Mouse (Mus musculus) erythroid progenitor cell, adult 5-6 weeks (primary cell): ENCODE data around the gene Ppp2r5a. TPM values are rescaled to one million over a fixed set of nuclear protein-coding genes. Genes with fewer than 3 reads are reported as not detected.

Experiments used
- ATAC-seq: replicated peaks from 2 replicates; pipeline ENCODE4 v1.8.0; 2016; ENCODE audit warnings: moderate number of reproducible peaks, mild to moderate bottlenecking, moderate TSS enrichment, inconsistent platforms; ENCODE audit not compliant: poor library complexity, low FRiP score, severe bottlenecking
- total RNA-seq, 2 experiments: library from RNA; stranded (forward) in 1 of 2; stranded (reverse) in 1 of 2; fragments of 150-400 nt in 1 of 2; fragments of 186-747, 209-891 nt in 1 of 2; gene quantifications; 2 replicates each; pipeline versions ENCODE4 v1.2.3 to v1.2.4; 2015 to 2017; ENCODE audit warnings: low replicate concordance in 2 of 2

Ppp2r5a gene
- total RNA-seq, 2 experiments from 2014 or later: 84.3 to 94.6 TPM

GRCm38 (mm10) chr1:191304216-191304615, 98.9 kb downstream of the Ppp2r5a start:
- ATAC-seq: no peak

GRCm38 (mm10) chr1:191303736-191304135, 99.3 kb downstream of the Ppp2r5a start:
- no peak for ATAC-seq

Other genes with a start within 250 kb of the Ppp2r5a start
- gene Fam71a, start 238.5 kb downstream of the Ppp2r5a start, total RNA-seq (2015; ENCODE audit: low replicate concordance): not detected in 2 replicates
- not detected in 2 replicates for gene Fam71a, start 238.5 kb downstream of the Ppp2r5a start, total RNA-seq (2017; ENCODE audit: low replicate concordance)
- gene Atf3, start 185.2 kb downstream of the Ppp2r5a start, total RNA-seq (2015; ENCODE audit: low replicate concordance): 3.8 and 4.3 TPM in 2 replicates
- 1.2 and 16.5 TPM in 2 replicates for gene Atf3, start 185.2 kb downstream of the Ppp2r5a start, total RNA-seq (2017; ENCODE audit: low replicate concordance)
- gene Nenf, start 85.1 kb downstream of the Ppp2r5a start, total RNA-seq (2015; ENCODE audit: low replicate concordance): 26.4 and 47.6 TPM in 2 replicates
- gene Nenf, start 85.1 kb downstream of the Ppp2r5a start, total RNA-seq (2017; ENCODE audit: low replicate concordance): 21.2 and 34.5 TPM in 2 replicates
- 20.5 and 34.4 TPM in 2 replicates for gene Tmem206, start 77.4 kb downstream of the Ppp2r5a start, total RNA-seq (2015; ENCODE audit: low replicate concordance)
- gene Tmem206, start 77.4 kb downstream of the Ppp2r5a start, total RNA-seq (2017; ENCODE audit: low replicate concordance): 15.7 and 22.9 TPM in 2 replicates
- 66.0 and 107 TPM in 2 replicates for gene Dtl, start 172.3 kb upstream of the Ppp2r5a start, total RNA-seq (2015; ENCODE audit: low replicate concordance)
- 57.6 and 61.8 TPM in 2 replicates for gene Dtl, start 172.3 kb upstream of the Ppp2r5a start, total RNA-seq (2017; ENCODE audit: low replicate concordance)
- 15.9 and 36.0 TPM in 2 replicates for gene Ints7, start 172.4 kb upstream of the Ppp2r5a start, total RNA-seq (2015; ENCODE audit: low replicate concordance)
- gene Ints7, start 172.4 kb upstream of the Ppp2r5a start, total RNA-seq (2017; ENCODE audit: low replicate concordance): 32.3 and 43.1 TPM in 2 replicates